Mouse (Mus musculus) MEL (cell line): ENCODE results near the gene Gmppa. TPM values are rescaled to one million over a fixed set of nuclear protein-coding genes. Genes with fewer than 3 reads are reported as not detected.

Experiments used
- DNase-seq: peaks from one replicate; pipeline ENCODE4 v3.0.0; 2011; ENCODE audit warnings: low read depth, low spot score
- H3K27ac ChIP-seq: 2 replicates; pipeline ENCODE4 v1.5.1; 2012; ENCODE audit warnings: low read depth, mild to moderate bottlenecking, control low read depth, low read length, moderate library complexity; ENCODE audit not compliant: control insufficient read depth
- H3K27me3 ChIP-seq, 2 experiments: fragments of 150-350 bp in 1 of 2; sonication (generic) in 1 of 2; 2 replicates each; pipeline ENCODE4 v1.6.1; 2012; ENCODE audit warnings: low read length in 2 of 2, mild to moderate bottlenecking in 2 of 2, improper control_type of control experiment in 1 of 2, moderate library complexity in 1 of 2; ENCODE audit not compliant: insufficient read depth in 2 of 2, control insufficient read depth in 1 of 2
- H3K36me3 ChIP-seq, 2 experiments: 2 replicates each; pipeline ENCODE4 v1.6.1; 2012 to 2014; ENCODE audit warnings: low read length in 2 of 2, improper control_type of control experiment in 1 of 2, inconsistent platforms in 1 of 2, mild to moderate bottlenecking in 1 of 2; ENCODE audit not compliant: insufficient read depth in 2 of 2, control insufficient read depth in 1 of 2
- H3K4me1 ChIP-seq, 2 experiments: fragments of 150-350 bp in 1 of 2; sonication (generic) in 1 of 2; 2 replicates each; pipeline ENCODE4 v1.6.1; 2012; ENCODE audit warnings: low read length in 2 of 2, improper control_type of control experiment in 1 of 2, mild to moderate bottlenecking in 1 of 2; ENCODE audit not compliant: insufficient read depth in 2 of 2, control insufficient read depth in 1 of 2
- H3K4me3 ChIP-seq, 2 experiments: fragments of 150-350 bp in 1 of 2; sonication (generic) in 1 of 2; 2 replicates each; pipeline ENCODE4 v1.5.1; 2012; ENCODE audit warnings: low read depth in 2 of 2, low read length in 2 of 2, mild to moderate bottlenecking in 2 of 2, moderate library complexity in 2 of 2, control low read depth in 1 of 2, improper control_type of control experiment in 1 of 2; ENCODE audit not compliant: control insufficient read depth in 1 of 2, insufficient read depth in 1 of 2
- H3K79me2 ChIP-seq: 2 replicates; pipeline ENCODE4 v1.6.1; 2012; ENCODE audit warnings: mild to moderate bottlenecking, low read length, moderate library complexity; ENCODE audit not compliant: control insufficient read depth, poor library complexity, insufficient read depth
- H3K9ac ChIP-seq: 2 replicates; pipeline ENCODE4 v1.6.1; 2012; ENCODE audit warnings: low read depth, mild to moderate bottlenecking, control low read depth, low read length, moderate library complexity; ENCODE audit not compliant: control insufficient read depth, poor library complexity, severe bottlenecking
- H3K9me3 ChIP-seq: fragments of 150-350 bp; sonication (generic); replicated peaks from 2 replicates; pipeline ENCODE4 v1.6.1; 2012; ENCODE audit warnings: mild to moderate bottlenecking, low read length, improper control_type of control experiment, moderate library complexity; ENCODE audit not compliant: insufficient read depth
- BHLHE40 ChIP-seq: IDR thresholded peaks from 2 replicates; pipeline ENCODE4 v1.6.1; 2012; ENCODE audit warnings: low read depth, mild to moderate bottlenecking, inconsistent platforms, low read length, improper control_type of control experiment, borderline replicate concordance
- CTCF ChIP-seq, 3 experiments: IDR thresholded peaks in 2 of 3; conservative IDR thresholded peaks in 1 of 3; 2 replicates each; pipeline ENCODE4 v1.5.1; 2011 to 2012; ENCODE audit warnings: low read length in 3 of 3, low read depth in 2 of 3, mild to moderate bottlenecking in 2 of 3, improper control_type of control experiment in 1 of 3, inconsistent platforms in 1 of 3, mixed read lengths in 1 of 3, moderate library complexity in 1 of 3; ENCODE audit not compliant: control insufficient read depth in 1 of 3, insufficient read depth in 1 of 3, poor library complexity in 1 of 3, severe bottlenecking in 1 of 3
- ELF1 ChIP-seq: IDR thresholded peaks from 2 replicates; pipeline ENCODE4 v1.6.1; 2014; ENCODE audit warnings: low read depth, mild to moderate bottlenecking, inconsistent platforms, low read length, improper control_type of control experiment, moderate library complexity
- ETS1 ChIP-seq: IDR thresholded peaks from 2 replicates; pipeline ENCODE4 v1.6.1; 2012; ENCODE audit warnings: low read depth, mild to moderate bottlenecking, inconsistent platforms, low read length, improper control_type of control experiment, moderate library complexity
- GATA1 ChIP-seq: IDR thresholded peaks from 2 replicates; pipeline ENCODE4 v1.6.1; 2011; ENCODE audit warnings: low read depth, low read length, improper control_type of control experiment
- JUND ChIP-seq: IDR thresholded peaks from 2 replicates; pipeline ENCODE4 v1.6.1; 2011; ENCODE audit warnings: low read depth, mild to moderate bottlenecking, improper control_type of control experiment, low read length
- MEF2A ChIP-seq: IDR thresholded peaks from 2 replicates; pipeline ENCODE4 v1.6.1; 2014; ENCODE audit warnings: low read depth, mild to moderate bottlenecking, inconsistent platforms, low read length, improper control_type of control experiment; ENCODE audit not compliant: poor library complexity, insufficient replicate concordance, severe bottlenecking; ENCODE audit errors: extremely low read depth
- MXI1 ChIP-seq: IDR thresholded peaks from 2 replicates; pipeline ENCODE4 v1.6.1; 2011; ENCODE audit warnings: mild to moderate bottlenecking, low read depth, low read length, improper control_type of control experiment
- NELFE ChIP-seq: IDR thresholded peaks from 2 replicates; pipeline ENCODE4 v1.6.1; 2011; ENCODE audit warnings: low read depth, low read length, improper control_type of control experiment
- NRF1 ChIP-seq: IDR thresholded peaks from 2 replicates; pipeline ENCODE4 v1.6.1; 2014; ENCODE audit warnings: low read depth, mild to moderate bottlenecking, inconsistent platforms, low read length, improper control_type of control experiment, moderate library complexity; ENCODE audit not compliant: poor library complexity, insufficient read depth, severe bottlenecking
- POLR2AphosphoS2 ChIP-seq: IDR thresholded peaks from 2 replicates; pipeline ENCODE4 v1.6.1; 2011; ENCODE audit warnings: low read length, improper control_type of control experiment
- POLR2AphosphoS5 ChIP-seq: IDR thresholded peaks from 2 replicates; pipeline ENCODE4 v1.6.1; 2012; ENCODE audit warnings: low read depth, borderline replicate concordance, mild to moderate bottlenecking, inconsistent platforms, low read length, moderate library complexity, mixed read lengths
- SIN3A ChIP-seq: IDR thresholded peaks from 2 replicates; pipeline ENCODE4 v1.6.1; 2012; ENCODE audit warnings: low read length, improper control_type of control experiment, inconsistent platforms
- SMC3 ChIP-seq: IDR thresholded peaks from 2 replicates; pipeline ENCODE4 v1.6.1; 2011; ENCODE audit warnings: low read depth, low read length, improper control_type of control experiment
- TAL1 ChIP-seq: IDR thresholded peaks from 2 replicates; pipeline ENCODE4 v1.6.1; 2012; ENCODE audit warnings: mild to moderate bottlenecking, inconsistent platforms, low read length, moderate library complexity, mixed read lengths
- TBP ChIP-seq: IDR thresholded peaks from 2 replicates; pipeline ENCODE4 v1.8.0; 2011; ENCODE audit warnings: low read depth, low read length, improper control_type of control experiment
- TCF12 ChIP-seq: IDR thresholded peaks from 2 replicates; pipeline ENCODE4 v1.6.1; 2014; ENCODE audit warnings: low read depth, mild to moderate bottlenecking, inconsistent platforms, low read length, improper control_type of control experiment, moderate library complexity
- UBTF ChIP-seq: IDR thresholded peaks from 2 replicates; pipeline ENCODE4 v1.6.1; 2012; ENCODE audit warnings: low read depth, mild to moderate bottlenecking, inconsistent platforms, low read length, improper control_type of control experiment, moderate library complexity, borderline replicate concordance; ENCODE audit not compliant: insufficient read depth
- USF1 ChIP-seq: IDR thresholded peaks from 2 replicates; pipeline ENCODE4 v1.6.1; 2014; ENCODE audit warnings: low read depth, mild to moderate bottlenecking, inconsistent platforms, low read length, improper control_type of control experiment, moderate library complexity
- ZC3H11A ChIP-seq: IDR thresholded peaks from 2 replicates; pipeline ENCODE4 v1.6.1; 2012; ENCODE audit warnings: low read depth, mild to moderate bottlenecking, inconsistent platforms, low read length, improper control_type of control experiment
- ZNF384 ChIP-seq: IDR thresholded peaks from 2 replicates; pipeline ENCODE4 v1.6.1; 2012; ENCODE audit warnings: low read depth, mild to moderate bottlenecking, inconsistent platforms, low read length, improper control_type of control experiment
- polyA plus RNA-seq, 2 experiments: library from polyadenylated mRNA; stranded (reverse) in 1 of 2; unstranded in 1 of 2; fragments of >175 nt in 1 of 2; fragments of >200 nt in 1 of 2; gene quantifications; 2 replicates each; pipeline versions ENCODE4 v1.2.1 to v1.2.4; 2012; ENCODE audit warnings: low replicate concordance in 2 of 2, low read depth in 1 of 2; ENCODE audit not compliant: insufficient read length in 2 of 2, insufficient read depth in 1 of 2, missing spikeins in 1 of 2
- total RNA-seq: library from RNA; depleted of rRNA; stranded (reverse); fragments of 300-350 nt; gene quantifications from 2 replicates; pipeline ENCODE4 v1.2.3, GENCODE M21; 2012

The Gmppa gene
- total and polyA plus RNA-seq, 3 experiments, result 65.0 to 145 TPM; not detected in 1

DNA sequence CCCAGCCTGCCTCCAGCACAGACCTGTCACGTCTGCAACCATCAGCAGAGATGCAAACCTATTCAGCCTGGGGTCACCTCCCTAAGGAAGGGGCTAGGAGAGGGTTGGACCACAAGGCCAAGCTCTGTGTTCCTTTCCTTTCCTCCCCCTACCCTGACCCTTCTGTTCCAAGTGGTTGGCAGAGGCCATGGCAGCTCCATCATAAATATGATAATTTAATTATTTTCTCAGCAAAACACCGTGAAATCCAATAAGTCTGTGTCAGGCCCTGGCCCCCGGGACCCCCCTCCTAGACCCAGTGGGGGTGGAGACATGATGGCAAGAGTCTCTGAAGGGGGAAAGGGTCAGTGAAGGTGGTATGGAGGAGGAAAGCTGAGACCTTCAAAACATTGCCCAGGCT lies 8.5 kb downstream of the Gmppa start:
- Histone ChIP-seq H3K79me2 (no peaks in the 10 kb centered on the region; the same call in 1 of the 2 replicates), H3K4me3 (no peak overlapping the region), H3K9ac (no peak overlapping the region)

DNA sequence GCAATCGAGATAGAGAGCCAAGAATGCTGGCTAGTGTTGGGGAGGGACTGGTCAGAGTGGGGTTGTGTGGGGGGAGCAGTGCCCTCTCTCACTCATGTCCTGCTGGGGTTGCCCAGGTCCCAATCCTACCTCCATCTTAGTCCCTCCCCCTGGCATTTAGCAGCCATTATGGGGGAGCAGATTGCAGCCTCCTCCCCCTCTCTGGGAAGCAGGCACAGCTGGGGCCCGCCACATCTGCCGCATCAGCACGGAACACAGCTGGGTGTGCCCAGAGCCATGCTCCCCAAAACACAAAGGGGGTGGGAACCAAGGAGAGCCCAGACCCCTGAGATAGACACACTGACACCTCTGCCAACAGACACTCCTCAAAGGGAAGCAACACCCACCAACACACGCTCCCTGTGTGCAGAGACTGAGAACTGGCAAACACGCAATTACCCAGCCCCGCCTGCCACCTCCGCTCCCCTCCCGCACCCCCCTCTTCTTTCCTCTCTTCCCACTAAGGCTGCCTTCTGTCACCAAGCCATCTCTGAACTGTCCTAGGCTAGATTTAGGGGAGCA lies 9.5 kb downstream of the Gmppa start:
- peaks cover 0 to 27% of the 10 kb centered on the region in 2 experiments; a peak in 2 of 4 replicates for H3K36me3 ChIP-seq
- H3K9me3 ChIP-seq, result no peaks in the 10 kb centered on the region
- H3K9ac ChIP-seq, result peak overlapping the region; percentile 23
- TF ChIP-seq POLR2AphosphoS2 (no peak), ETS1 (peak; percentile 40), TCF12 (peak; percentile 41; the same call in 1 of the 2 replicates)
- H3K27ac ChIP-seq, result peak overlapping the region; percentile 85; the same call in 1 of the 2 replicates
- peak overlapping the region; percentile 15 to 57; a peak in 3 of 4 replicates for H3K4me3 ChIP-seq
- no peaks in the 10 kb centered on the region; the same call in 1 of the 2 replicates for H3K79me2 ChIP-seq
- DNase-seq, result peak; percentile 53
- no peaks in the 10 kb centered on the region; a peak in 1 of 4 replicates for H3K27me3 ChIP-seq
- peaks cover 23 to 41% of the 10 kb centered on the region in 2 experiments; a peak in 3 of 4 replicates for H3K4me1 ChIP-seq

More for the DNA sequence above, 8.5 kb downstream of the Gmppa start:
- Histone ChIP-seq H3K27me3 (no peaks in the 10 kb centered on the region), H3K9me3 (no peaks in the 10 kb centered on the region), H3K27ac (no peak overlapping the region), H3K4me1 (peaks cover 13 to 31% of the 10 kb centered on the region in 2 experiments; a peak in 3 of 4 replicates)
- no peak for DNase-seq
- no peak for TF ChIP-seq NELFE
- no peak for TF ChIP-seq TBP
- no peak for TF ChIP-seq TAL1
- no peak for TF ChIP-seq JUND
- no peak for TF ChIP-seq ZC3H11A
- no peak for TF ChIP-seq POLR2AphosphoS2
- TF ChIP-seq MXI1, result no peak
- TF ChIP-seq, all 39 proteins: peak for 0
- H3K36me3 ChIP-seq, result peaks cover 0 to 19% of the 10 kb centered on the region in 2 experiments; a peak in 2 of 4 replicates

DNA sequence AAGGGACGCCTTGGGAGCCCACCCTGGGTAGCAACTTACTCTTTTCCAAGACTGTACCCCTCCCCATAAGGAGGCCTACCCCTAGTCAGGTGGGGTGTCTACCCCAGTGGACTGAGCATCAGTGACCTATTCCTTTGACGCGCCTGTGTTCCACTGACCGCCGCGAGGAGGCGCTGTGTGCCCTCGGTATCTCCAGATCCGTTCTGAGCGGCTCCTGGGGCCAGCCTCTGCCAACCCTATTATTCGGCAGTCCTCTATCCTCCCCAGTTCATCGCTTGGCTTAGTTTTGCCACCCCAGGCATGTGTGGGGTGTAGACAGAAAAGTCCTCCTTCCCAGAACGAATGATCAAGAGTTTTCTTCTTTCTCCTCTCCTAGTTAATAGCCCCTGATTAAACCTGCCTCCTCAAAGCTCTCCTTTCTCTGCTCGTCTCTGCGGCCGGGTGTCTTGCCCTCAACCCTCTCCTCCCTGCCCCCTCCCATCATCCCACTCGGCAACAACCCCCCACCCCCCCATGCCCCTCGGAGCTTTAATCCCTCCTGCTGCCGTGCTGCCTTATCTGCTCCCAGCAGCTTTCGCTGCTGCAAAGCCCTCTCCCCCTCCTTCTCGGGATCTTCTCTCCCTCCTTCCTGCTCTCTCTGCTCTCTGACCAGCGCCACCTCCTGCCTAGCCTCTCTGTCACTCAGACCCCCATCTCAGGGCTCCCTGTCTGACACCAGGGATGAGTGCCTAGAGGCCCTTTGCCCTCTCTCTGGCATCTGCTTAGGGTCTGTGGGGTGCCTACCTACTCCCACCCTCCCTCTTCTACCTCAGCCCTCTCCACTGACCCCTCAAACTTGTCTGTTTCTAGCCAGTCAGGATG lies 10.3 kb downstream of the Gmppa start:
- Histone ChIP-seq H3K4me1 (peaks cover 23 to 42% of the 10 kb centered on the region in 2 experiments; a peak in 3 of 4 replicates), H3K79me2 (no peaks in the 10 kb centered on the region; the same call in 1 of the 2 replicates), H3K9ac (peak overlapping the region; percentile 50), H3K4me3 (peak overlapping the region; percentile 42 to 64), H3K27ac (peak overlapping the region; percentile 85), H3K9me3 (no peaks in the 10 kb centered on the region), H3K27me3 (no peaks in the 10 kb centered on the region; a peak in 1 of 4 replicates), H3K36me3 (peaks cover 0 to 27% of the 10 kb centered on the region in 2 experiments; a peak in 2 of 4 replicates)
- DNase-seq, result peak; percentile 88
- no peak for TF ChIP-seq UBTF
- peak; percentile 51; the same call in 1 of the 2 replicates for TF ChIP-seq GATA1
- peak; percentile 77 for TF ChIP-seq SMC3
- TF ChIP-seq ETS1, result peak; percentile 41; the same call in 1 of the 2 replicates
- no peak for TF ChIP-seq POLR2AphosphoS5
- TF ChIP-seq USF1, result no peak
- no peak for TF ChIP-seq ZNF384
- 0 out of 2 replicates have a peak, but pooled peaks have one; percentile 2 for TF ChIP-seq SIN3A
- no peak for TF ChIP-seq MEF2A
- no peak for TF ChIP-seq BHLHE40
- no peak for TF ChIP-seq ELF1
- peak; percentile 38; the same call in 1 of the 2 replicates for TF ChIP-seq TBP
- peak; percentile 89 to 98 (median 94) for TF ChIP-seq CTCF (IDR thresholded peaks at IDR 0.05 in 2 of 3, conservative IDR thresholded peaks at IDR 0.05 in 1 of 3; ENCODE audit: control insufficient read depth in 1 of 3, insufficient read depth in 1 of 3, low read depth in 2 of 3, low read length in 3 of 3, poor library complexity in 1 of 3, severe bottlenecking in 1 of 3)
- no peak for TF ChIP-seq NRF1
